Mouse (Mus musculus) forebrain, embryonic 16.5 days (tissue): ENCODE measurements around the gene Hdgf. TPM values are rescaled to one million over a fixed set of nuclear protein-coding genes. Genes with fewer than 3 reads are reported as not detected.
"Not testable (repeated sequence)": the region's sequence is repeated elsewhere in the genome, so short reads cannot be mapped to it uniquely, and the experiment has no call there.

Source experiments
- ATAC-seq: fragments of 200-750 bp; cut with Nextera tagmentation; 2 replicates; pipeline ENCODE4 v1.8.0; 2017; ENCODE audit warnings: mild to moderate bottlenecking, moderate library complexity
- H3K27ac ChIP-seq: fragments of 300-500 bp; sonication (generic); 2 replicates; pipeline ENCODE4 v1.5.1; 2014; ENCODE audit warnings: low read length, control low read depth
- H3K27me3 ChIP-seq: fragments of 300-500 bp; sonication (generic); replicated peaks from 2 replicates; pipeline ENCODE4 v1.6.1; 2014; ENCODE audit warnings: low read length; ENCODE audit not compliant: control insufficient read depth, insufficient read depth
- H3K36me3 ChIP-seq: fragments of 300-500 bp; sonication (generic); 2 replicates; pipeline ENCODE4 v1.6.1; 2014; ENCODE audit not compliant: control insufficient read depth, insufficient read depth
- H3K4me1 ChIP-seq: fragments of 300-500 bp; sonication (generic); replicated peaks from 2 replicates; pipeline ENCODE4 v1.6.1; 2014; ENCODE audit warnings: low read length; ENCODE audit not compliant: control insufficient read depth, insufficient read depth
- H3K4me2 ChIP-seq: fragments of 300-500 bp; sonication (generic); 2 replicates; pipeline ENCODE4 v1.6.1; 2014; ENCODE audit warnings: mild to moderate bottlenecking, low read length, control low read depth
- H3K4me3 ChIP-seq: fragments of 300-500 bp; sonication (generic); replicated peaks from 2 replicates; pipeline ENCODE4 v1.5.1; 2014; ENCODE audit warnings: mild to moderate bottlenecking, low read length, control low read depth
- H3K9ac ChIP-seq: fragments of 300-500 bp; sonication (generic); replicated peaks from 2 replicates; pipeline ENCODE4 v1.6.1; 2014; ENCODE audit warnings: low read depth, low read length, control low read depth
- H3K9me3 ChIP-seq: fragments of 300-500 bp; sonication (generic); 2 replicates; pipeline ENCODE4 v1.6.1; 2016; ENCODE audit warnings: low read length; ENCODE audit not compliant: control insufficient read depth
- WGBS: fragments of 180-500 bp; shearing (Covaris S2); extraction: QIAGEN DNeasy Blood & Tissue Kit; methylation state at CpG from one replicate; pipeline ENCODE4 v1.1.7; 2014; 5-methylcytosine and 5-hydroxymethylcytosine counted together
- polyA plus RNA-seq: library from polyadenylated mRNA; unstranded; fragments of >200 nt; fragmentation: Nextera tagmentation; extraction: Ambion mirVana; gene quantifications from 2 replicates; pipeline ENCODE4 v1.2.1, GENCODE M21; 2015

Hdgf gene
- polyA plus RNA-seq, 1 experiment from 2014 or later, result 186 TPM

- no peaks in the 10 kb centered on the region for H3K9me3 ChIP-seq
- H3K27ac ChIP-seq, result no peak overlapping the region
- H3K27me3 ChIP-seq, result no peaks in the 10 kb centered on the region
- H3K4me2 ChIP-seq, result peak overlapping the region; percentile 54
- H3K4me1 ChIP-seq, result peaks cover 23% of the 10 kb centered on the region
- ATAC-seq, result no peak
- no peak overlapping the region for H3K9ac ChIP-seq
- 89% methylated on average over 6 of the region's 6 CpGs for WGBS
- H3K36me3 ChIP-seq, result no peaks in the 10 kb centered on the region
- H3K4me3 ChIP-seq, result peak overlapping the region; percentile 99
Measured at GRCm38 (mm10) chr3:87886416-87886815, 19.7 kb upstream of the Hdgf start.

DNA sequence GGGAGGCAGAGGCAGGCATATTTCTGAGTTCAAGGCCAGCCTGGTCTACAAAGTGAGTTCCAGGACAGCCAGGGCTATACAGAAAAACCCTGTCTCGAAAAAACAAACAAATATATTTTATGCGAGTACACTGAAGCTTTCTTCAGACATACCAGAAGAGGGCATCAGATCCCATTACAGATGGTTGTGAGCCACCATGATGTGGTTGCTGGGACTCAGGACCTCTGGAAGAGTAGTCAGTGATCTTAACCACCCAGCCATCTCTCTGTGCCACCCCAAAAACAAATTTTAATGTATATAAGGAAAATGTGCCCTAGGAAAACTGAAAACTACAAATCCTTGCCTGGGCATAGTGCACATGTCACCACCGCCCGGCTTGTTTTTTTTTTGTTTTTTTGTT is 18.7 kb upstream of the Hdgf start:
- not testable (repeated sequence) for H3K27me3 ChIP-seq, H3K27ac ChIP-seq, ATAC-seq, H3K4me3 ChIP-seq, H3K4me2 ChIP-seq, H3K36me3 ChIP-seq, H3K9ac ChIP-seq, H3K9me3 ChIP-seq
- H3K4me1 ChIP-seq, result peaks cover 21% of the 10 kb centered on the region
- 82% methylated on average over 4 of the region's 4 CpGs for WGBS

DNA sequence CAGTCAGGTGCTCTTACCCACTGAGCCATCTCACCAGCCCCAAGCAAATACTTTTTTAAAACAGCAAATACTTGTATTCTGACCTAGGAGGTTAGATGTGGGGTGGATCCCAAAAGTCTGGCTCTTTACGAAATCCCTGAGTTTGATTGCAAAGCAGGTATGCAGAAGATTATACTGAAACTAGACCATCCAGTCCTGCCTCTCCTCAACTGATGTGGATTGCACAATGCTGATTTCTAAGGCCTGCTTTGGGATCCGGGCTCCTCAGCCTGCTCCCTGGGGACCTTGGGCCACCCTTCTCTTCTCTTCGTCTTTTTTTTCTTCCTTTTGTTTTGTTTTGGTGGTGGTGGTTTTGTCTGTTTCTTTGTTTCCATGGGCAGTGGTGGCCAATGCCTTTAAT is 14.6 kb upstream of the Hdgf start:
- no peak for ATAC-seq
- WGBS, result 52% methylated on average over 3 of the region's 3 CpGs

DNA sequence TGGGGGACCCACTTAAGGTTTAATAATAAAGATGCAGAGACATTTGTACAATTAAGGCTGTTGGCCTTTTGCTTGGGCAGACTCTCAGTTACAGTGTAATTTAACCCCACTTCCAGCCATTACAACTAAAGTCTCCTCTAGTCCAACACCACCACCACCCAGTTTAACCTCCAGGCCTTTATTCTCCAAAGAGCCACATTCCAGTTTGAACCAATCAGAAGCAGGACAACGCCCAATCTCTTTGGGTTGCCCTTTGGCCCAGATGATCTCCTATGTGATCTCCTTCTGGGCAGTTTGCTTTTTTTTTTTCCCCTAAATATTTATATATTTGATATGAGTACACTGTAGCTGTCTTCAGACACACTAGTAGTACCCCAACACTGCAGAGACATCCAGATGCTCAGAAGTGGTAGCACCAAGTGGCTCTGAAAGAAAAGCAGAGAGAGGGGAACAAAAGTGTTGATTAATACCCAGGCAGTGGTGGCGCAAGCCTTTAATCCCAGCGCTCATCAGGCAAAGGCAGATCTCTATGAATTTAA is 12.7 kb upstream of the Hdgf start:
- WGBS, result 76% methylated on average over 3 of the region's 3 CpGs
- ATAC-seq, result no peak
- H3K4me2 ChIP-seq, result no peak overlapping the region
- no peak overlapping the region for H3K27ac ChIP-seq
- H3K9me3 ChIP-seq, result no peaks in the 10 kb centered on the region
- no peak overlapping the region for H3K4me3 ChIP-seq
- H3K9ac ChIP-seq, result no peak overlapping the region
- H3K36me3 ChIP-seq, result no peaks in the 10 kb centered on the region
- no peaks in the 10 kb centered on the region for H3K4me1 ChIP-seq
- H3K27me3 ChIP-seq, result no peaks in the 10 kb centered on the region

More for the DNA sequence above, 14.6 kb upstream of the Hdgf start:
- no peak overlapping the region for H3K4me2 ChIP-seq
- no peaks in the 10 kb centered on the region for H3K36me3 ChIP-seq
- no peak overlapping the region for H3K4me3 ChIP-seq
- no peak overlapping the region for H3K9ac ChIP-seq
- H3K27ac ChIP-seq, result no peak overlapping the region
- no peaks in the 10 kb centered on the region for H3K27me3 ChIP-seq
- H3K9me3 ChIP-seq, result no peaks in the 10 kb centered on the region
- H3K4me1 ChIP-seq, result no peaks in the 10 kb centered on the region

GRCm38 (mm10) chr3:87899266-87899665 is 6.9 kb upstream of the Hdgf start:
- no peak overlapping the region for H3K4me3 ChIP-seq

GRCm38 (mm10) chr3:87899776-87900175 is 6.3 kb upstream of the Hdgf start:
- no peaks in the 10 kb centered on the region for H3K27me3 ChIP-seq
- WGBS, result 75% methylated on average over 3 of the region's 3 CpGs
- no peak overlapping the region for H3K4me2 ChIP-seq
- H3K9ac ChIP-seq, result no peak overlapping the region
- no peaks in the 10 kb centered on the region for H3K4me1 ChIP-seq
- H3K27ac ChIP-seq, result no peak overlapping the region
- no peak for ATAC-seq
- H3K9me3 ChIP-seq, result no peaks in the 10 kb centered on the region
- H3K4me3 ChIP-seq, result no peak overlapping the region
- no peaks in the 10 kb centered on the region for H3K36me3 ChIP-seq

More at GRCm38 (mm10) chr3:87899266-87899665, 6.9 kb upstream of the Hdgf start:
- 63% methylated on average over 3 of the region's 3 CpGs for WGBS
- Histone ChIP-seq H3K4me1 (no peaks in the 10 kb centered on the region), H3K9me3 (no peaks in the 10 kb centered on the region), H3K27ac (no peak overlapping the region), H3K27me3 (no peaks in the 10 kb centered on the region), H3K9ac (no peak overlapping the region), H3K4me2 (no peak overlapping the region), H3K36me3 (no peaks in the 10 kb centered on the region)
- ATAC-seq, result no peak

DNA sequence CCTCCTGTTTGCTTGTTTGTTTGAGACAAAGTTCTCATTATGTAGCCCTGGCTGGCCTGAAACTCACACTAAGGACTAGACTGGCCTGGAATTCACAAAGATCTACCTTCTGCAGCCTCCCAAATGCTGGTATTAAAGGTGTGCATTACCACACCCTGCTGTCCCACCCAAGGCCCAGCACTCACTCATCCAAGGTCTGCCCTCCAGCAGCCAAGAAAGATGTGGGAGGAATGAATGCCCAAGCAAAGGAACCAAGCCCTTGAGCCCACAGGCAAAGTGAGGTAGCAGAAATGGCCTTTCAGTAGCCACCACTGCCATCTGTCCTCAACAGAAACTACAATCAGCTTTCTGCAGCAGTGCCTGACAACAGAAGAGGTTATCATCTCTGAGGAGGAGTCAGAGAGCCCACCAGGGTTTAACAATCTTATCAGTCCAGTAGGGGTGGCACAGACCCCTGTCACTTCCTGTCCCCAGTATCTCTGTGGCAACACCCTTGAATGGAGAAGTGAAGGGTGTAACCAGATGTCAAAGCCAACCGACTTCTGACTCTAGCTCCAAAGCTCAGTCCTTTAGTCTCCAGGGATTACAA is 5.0 kb upstream of the Hdgf start:
- 73% methylated on average over 1 of the region's 1 CpGs for WGBS
- Histone ChIP-seq H3K27me3 (no peaks in the 10 kb centered on the region), H3K9ac (no peak overlapping the region), H3K4me3 (no peak overlapping the region), H3K4me1 (no peaks in the 10 kb centered on the region), H3K9me3 (no peaks in the 10 kb centered on the region), H3K36me3 (no peaks in the 10 kb centered on the region), H3K27ac (no peak overlapping the region), H3K4me2 (no peak overlapping the region)
- no peak for ATAC-seq

DNA sequence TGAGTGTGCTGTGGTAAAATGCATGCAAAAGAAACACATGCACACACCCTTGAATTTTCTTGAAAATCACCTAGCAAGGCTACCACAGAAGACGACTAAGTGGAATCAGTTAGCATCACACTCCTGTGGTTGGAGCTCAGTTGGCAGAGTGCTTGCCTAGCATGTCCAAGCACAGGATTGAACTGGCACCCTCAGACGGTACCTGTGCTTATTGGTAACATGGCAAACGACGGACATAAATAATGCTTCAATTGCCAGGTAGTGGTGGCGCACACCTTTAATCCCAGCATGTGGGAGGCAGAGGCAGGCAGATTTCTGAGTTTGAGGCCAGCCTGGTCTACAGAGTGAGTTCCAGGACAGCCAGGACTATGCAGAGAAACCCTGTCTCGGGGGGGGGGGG is 4.2 kb upstream of the Hdgf start:
- H3K27me3 ChIP-seq, H3K9me3 ChIP-seq, H3K27ac ChIP-seq, H3K9ac ChIP-seq, H3K36me3 ChIP-seq, H3K4me3 ChIP-seq, H3K4me2 ChIP-seq, H3K4me1 ChIP-seq, ATAC-seq: not testable (repeated sequence)
- WGBS, result 97% methylated on average over 5 of the region's 6 CpGs

DNA sequence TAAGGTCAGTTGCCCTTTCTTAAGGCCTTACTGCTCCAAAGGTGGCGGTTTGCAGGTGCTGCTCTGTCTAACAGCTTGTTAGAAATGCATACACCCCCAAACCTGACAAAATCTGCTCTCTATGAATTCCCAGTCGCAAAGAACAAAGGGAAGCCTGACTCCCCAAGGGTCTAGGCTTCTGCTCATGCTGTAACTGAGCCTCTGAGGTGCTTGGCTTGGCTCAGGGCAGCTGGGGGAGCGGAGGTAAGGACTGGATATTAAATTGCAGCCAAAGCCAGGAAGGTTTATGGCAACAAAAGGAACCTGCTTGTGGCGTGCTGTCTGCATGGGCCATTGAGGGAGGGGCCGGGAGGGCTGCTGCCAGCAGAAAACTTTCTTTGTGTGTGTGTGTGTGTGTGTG is 2.3 kb upstream of the Hdgf start:
- Histone ChIP-seq H3K9ac (no peak overlapping the region), H3K4me1 (peaks cover 17% of the 10 kb centered on the region), H3K4me2 (no peak overlapping the region), H3K36me3 (no peaks in the 10 kb centered on the region), H3K27ac (no peak overlapping the region), H3K4me3 (no peak overlapping the region), H3K27me3 (no peaks in the 10 kb centered on the region), H3K9me3 (no peaks in the 10 kb centered on the region)
- 43% methylated on average over 5 of the region's 5 CpGs for WGBS
- ATAC-seq, result no peak

DNA sequence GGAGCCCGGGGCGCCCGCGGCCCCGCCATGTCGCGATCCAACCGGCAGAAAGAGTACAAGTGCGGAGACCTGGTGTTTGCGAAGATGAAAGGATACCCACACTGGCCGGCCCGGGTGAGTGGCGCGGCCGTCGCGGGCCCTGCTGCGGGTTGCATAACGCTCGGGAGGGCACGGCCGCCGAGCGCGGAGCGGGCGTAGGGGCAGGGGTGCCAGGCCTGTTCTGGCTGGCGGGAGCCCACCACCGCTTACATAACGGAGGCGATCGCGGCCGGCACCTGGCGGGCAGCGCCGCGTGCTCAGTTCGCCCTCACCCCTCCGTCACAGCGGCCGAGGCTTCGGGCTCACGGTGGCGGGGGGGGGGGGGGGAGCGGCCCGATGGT is 470 bp downstream of the Hdgf start:
- under 1% methylated on average over 29 of the region's 47 CpGs for WGBS
- Histone ChIP-seq H3K4me2 (peak overlapping the region; percentile 93), H3K4me3 (peak overlapping the region; percentile 99), H3K36me3 (no peaks in the 10 kb centered on the region), H3K9me3 (no peaks in the 10 kb centered on the region), H3K9ac (peak overlapping the region; percentile 97), H3K27ac (peak overlapping the region; percentile 96), H3K4me1 (peaks cover 40% of the 10 kb centered on the region), H3K27me3 (no peaks in the 10 kb centered on the region)
- peak; percentile 31 for ATAC-seq
